Mouse (Mus musculus) embryo, embryonic 10.5 days (tissue): ENCODE measurements around the gene Trim25.

Experiments used
- DNase-seq: peaks from one replicate; pipeline ENCODE4 v3.0.0-alpha.2; 2015; ENCODE audit warnings: low spot score

Gene Trim25

DNA sequence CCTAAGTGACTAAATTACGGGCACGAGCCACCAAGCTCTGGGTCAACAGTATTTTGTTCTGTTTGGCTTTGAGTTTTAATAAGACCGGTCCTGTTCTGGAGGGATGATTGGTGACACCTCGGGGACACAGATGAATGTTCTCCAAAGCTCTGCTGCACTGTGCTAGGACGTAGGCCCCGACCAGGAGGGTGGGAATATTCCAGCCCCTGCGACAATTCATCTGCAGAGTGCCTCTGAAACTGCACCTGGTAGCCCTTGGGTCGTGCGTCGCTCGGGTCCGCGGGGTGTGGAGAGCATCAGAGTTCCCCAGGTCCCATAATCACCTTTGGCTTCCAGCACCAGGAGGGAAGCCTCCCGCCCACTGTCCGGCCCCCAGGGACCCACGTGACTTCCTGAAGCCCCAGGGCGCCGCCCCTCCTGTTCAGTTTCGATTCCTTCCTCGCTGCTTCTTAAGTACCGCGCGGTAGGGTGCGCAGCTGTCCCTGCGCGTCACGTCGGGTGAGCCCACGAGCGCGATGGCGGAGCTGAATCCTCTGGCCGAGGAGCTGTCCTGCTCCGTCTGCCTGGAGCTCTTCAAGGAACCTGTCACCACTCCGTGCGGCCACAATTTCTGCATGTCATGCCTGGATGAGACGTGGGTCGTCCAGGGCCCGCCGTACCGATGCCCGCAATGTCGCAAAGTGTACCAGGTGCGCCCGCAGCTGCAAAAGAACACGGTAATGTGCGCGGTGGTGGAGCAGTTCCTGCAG is at the start of gene Trim25:
Gene Trim25, plus strand, starts transcription at position 403 of the 749 bp plus-strand sequence.
- DNase-seq: peak; percentile 82

DNA sequence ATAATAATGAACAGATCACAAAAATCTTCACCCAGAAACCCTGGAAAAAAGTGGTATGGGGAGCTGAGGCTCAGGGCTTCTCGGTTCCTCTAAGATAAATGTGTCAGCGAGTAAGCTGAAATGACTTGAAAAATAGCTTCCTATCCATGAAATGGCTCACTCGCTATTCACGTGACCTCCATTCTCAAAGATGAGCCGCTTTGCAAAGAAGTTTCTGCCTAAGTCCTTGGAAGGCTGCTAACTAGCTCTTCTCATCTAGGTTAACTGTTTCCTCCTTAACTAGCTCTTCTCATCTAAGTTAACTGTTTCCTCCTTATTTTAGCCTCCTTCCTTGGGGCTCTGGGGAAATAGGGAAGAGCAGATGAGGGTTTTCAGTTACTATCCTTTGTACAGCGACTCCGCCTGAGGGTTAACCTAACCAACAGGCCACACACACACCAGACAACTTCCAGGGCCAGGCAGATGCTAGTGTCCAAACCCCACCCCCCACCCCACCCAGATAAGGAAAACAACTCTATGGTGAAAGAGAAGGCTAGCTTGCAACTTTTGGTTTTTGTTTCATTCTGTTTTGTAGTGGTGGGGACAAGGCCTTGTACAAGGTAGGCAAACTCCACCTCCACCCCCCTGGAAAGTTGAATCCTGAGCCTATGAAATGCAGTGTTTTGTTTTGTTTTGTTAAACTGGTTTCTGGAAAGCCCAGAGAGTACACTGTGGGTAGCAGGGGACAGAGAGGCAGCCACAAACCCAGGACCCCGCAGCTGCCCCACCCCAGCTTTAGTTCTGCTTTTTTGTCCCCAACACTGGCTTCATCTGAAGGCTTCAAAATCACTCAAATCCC is 49.2 kb upstream of the Trim25 start:
- DNase-seq: no peak

DNA sequence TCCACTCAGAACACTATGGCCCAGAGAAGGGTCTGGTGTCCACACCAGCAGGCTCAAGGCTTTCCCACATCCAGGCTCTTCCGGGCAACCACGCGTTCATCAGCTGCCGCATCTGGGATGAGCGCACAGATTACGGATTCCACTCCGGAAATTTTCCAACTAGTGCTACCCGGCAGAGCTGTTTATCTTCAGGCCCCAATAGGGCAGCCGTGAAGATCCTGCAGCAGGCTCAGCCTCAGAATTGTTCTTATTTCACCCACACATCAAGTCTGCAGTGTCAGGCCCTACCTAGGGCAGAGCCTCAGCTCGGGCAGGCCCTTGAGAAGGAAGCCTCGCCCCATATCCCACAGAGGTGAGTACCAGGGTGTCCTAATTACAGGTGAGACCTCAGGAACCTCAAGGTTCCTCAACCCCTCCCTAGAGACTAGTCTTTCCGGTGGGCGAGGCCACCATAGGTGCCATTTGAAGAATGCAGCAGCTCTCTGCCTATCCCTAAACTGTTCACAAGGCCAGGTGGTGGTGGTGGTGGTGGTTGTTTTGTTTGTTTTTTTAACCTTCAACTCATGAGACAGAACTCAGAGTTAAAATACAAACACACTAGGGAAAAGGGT is 48.4 kb upstream of the Trim25 start:
- DNase-seq: no peak

DNA sequence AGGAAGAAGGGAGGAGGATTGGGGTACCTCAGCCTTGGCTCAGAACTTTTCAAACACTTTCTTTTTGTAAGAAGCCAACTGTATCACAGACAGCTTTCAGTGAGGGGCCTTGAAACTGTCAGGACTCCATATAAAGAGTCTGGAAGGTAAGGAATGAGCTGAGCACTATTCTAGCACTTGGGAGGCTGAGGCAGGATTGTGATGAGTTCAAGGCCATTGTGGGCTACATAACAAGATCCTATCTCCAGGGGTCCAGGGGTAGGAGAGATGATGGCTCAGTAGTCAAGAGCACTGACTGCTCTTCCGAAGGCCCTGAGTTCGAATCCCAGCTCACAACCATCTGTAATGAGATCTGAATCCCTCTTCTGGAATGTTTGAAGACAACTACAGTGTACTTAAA is 47.6 kb upstream of the Trim25 start:
- no peak for DNase-seq

DNA sequence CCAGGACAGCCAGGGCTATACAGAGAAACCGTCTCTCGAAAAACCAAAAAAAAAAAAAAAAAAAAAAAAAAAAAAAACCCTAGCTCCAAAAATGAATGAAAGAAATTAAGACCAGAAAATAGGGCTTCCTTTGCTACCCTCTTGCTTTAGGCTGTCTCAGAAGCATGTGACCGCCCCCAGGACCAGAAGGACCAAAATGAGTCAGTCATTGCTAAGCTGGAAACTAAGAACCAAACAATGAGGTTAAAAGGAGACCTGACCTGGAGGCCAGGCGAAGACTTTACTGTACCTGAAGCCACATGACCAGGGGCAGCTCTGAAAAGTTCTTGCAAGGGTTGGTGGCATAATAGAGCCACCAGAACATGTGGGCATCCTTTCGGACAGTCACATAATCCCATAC is 47.1 kb upstream of the Trim25 start:
- no peak for DNase-seq

DNA sequence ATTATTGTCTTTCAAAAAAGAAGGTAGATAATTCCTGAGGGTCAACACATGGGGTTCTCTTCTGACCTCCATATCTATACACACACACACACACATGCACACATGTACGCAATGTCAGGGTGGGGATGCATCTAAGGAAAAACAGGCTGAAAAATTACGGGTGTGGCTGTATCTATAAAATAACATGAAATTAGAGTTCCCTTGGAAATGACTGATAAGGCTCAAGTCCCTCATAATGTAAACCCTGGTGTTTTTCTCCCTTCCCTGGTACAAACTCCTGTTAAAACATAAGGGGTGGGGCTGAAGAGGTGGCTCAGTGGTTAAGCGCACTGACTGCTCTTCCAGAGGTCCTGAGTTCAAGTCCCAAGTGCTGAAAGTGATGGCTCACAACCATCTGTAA is 45.6 kb upstream of the Trim25 start:
- DNase-seq: no peak

DNA sequence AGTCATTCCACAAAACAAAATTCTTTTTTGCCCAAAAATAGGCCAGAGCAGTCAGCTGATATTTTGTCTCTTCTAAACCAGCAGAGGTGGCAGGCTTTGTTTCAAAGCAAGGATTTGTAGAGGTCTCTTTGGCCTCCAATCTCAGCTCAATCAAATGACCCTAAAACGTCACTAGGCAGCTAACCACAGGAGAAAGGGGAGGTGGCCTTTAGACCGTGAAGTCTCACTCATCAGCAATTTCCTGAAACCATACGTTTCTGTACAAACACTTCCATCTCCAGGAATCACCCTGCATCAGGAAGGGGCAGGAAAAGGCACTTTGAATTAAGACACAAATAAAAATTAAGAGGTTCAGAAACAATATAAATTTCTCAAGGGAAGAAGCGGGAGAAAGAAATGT is 44.4 kb upstream of the Trim25 start:
- peak; percentile 79 for DNase-seq

DNA sequence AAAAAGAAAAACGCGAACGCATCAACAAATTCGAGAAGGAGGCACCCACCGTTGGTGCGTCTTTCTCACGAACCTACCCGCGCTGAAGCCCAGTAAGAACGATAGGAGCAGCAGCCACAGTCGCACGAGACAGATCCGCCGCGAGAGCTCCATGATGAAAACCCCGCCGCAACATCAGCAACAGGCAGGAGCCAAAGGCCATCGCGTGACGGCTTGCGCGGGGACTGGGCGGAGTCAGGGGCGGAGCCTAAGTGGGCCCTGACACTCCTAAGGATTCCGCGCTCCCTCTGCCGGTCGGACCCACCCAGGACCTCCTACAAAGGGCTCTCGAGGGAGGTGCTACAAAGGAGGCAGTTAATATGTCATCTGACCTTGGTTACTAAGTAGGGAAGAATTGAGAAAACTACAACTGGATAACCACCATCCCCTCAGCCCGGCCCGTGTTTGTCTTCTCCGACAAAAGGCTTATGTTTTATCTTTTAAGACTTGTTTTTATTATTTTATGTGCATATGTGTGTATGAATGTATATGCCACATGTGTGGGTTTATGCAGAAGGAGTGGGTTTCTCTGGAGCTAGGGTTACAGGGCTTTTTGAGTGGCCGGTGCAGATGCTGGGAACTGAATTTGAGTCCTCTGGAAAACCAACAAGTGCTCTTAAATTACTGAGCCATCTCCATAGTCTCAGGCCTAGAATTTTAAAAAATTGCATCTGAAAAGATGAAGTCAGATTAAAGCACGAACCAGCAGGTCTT is 43.8 kb upstream of the Trim25 start, which contains the start of gene Scpep1:
Gene Scpep1, minus strand, starts transcription at position 249 of the 753 bp plus-strand sequence.
- peak; percentile 98 for DNase-seq

DNA sequence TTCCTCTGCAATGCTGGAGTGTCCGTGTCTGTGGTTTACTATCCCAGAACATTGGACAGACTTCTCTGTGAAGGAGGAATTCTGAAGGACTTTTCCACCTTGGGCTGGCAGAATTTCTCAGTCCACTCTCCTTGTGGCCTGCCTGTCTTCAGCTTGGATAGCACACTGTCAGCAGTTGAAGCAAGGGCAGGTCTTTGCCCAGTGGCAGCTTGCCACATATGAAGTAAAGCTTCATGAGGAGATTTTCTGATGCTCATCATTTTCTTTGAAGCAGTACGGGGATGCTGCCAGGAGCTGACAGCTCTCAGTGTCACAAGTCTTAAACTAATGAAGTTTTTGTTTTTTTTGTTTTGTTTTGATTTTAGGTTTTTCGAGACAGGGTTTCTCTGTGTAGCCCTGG is 40.3 kb upstream of the Trim25 start:
- DNase-seq: no peak

DNA sequence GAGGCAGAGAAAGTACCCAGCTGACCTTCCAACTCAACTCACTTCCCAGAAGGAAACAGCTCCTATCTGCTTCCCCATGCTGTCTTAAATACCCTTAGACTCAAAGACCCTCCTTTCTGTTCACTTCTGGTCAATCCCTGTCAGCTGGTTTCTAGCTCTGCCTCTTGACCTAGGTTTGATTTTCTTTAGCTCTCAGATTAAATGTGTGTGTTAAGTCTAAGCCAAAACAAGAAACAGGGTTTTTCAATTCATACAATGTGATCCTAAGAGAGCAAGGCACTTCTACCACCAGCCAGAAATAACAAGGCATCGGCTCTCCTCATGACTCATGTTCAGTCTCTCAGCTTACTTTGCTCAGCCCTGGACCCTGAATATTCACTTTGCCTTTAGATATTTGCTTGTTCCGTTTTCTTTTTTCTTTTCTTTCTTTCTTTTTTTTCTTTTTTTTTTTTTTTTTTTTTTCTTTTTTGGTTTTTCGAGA is 32.3 kb upstream of the Trim25 start, which contains the start of gene Elobl:
Gene Elobl, minus strand, starts transcription at position 51 of the 481 bp plus-strand sequence.
- DNase-seq: no peak

DNA sequence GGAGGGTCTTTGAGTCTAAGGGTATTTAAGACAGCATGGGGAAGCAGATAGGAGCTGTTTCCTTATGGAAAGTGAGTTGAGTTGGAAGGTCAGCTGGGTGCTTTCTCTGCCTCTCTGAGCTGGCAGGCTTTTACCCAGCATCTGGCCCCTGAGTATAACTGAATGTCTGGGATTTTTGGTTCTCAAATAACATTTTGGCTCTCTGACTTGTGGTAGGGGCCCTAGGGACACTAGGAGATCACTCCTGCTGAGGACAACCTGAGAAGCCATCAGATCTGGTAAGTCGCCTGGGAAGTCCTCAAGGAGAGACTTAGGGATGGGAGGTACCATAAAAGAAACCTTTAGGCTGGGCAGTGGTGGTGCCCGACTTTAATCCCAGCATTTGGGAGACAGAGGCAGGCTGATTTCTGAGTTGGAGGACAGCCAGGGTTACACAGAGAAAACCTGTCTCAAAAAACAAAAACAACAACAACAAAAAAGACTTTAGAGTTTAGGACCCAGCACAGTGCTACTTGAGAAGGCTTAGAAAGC is 28.9 kb upstream of the Trim25 start, which contains the start of gene Coil:
Gene Coil, plus strand, starts transcription at position 51 of the 531 bp plus-strand sequence.
- peak; percentile 23 for DNase-seq

DNA sequence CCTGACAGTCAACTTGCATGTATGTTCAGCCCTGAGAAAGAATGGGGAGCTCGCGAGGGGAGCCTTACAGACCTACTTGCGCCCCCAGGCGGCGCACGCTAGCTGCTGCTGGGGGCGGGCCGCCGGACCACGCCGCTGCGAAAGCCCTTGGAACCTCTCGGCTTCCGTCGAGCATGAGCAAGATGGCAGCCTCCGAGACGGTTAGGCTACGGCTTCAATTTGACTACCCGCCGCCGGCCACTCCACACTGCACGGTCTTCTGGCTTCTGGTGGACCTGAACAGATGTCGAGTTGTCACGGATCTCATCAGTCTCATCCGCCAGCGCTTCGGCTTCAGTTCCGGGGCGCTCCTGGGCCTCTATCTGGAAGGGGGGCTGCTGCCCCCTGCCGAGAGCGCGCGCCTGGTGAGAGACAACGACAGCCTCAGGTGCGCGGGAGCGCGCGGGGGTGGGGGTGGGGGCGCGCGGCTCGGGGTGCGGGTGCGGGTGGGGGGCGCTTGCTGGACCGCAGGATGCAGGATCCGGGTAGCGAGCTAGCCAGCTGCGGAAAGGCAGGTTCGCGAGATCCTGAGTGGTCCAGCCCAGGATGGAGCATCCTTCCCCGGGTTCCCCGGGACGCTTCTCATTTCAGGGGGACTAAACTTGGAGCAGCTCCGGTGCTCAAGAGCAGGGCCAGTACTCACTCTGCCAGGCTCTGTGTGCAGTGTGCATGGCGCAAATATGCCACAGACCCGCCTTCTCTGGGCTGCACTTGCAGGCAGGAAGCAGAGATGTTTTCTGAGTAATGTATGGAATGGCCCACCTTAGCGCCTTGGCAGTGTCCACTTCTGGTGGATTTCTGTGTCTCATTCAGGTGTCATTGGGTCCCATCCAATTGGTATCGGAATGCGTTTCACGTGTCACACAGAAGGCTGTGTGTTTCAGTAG is 25.1 kb upstream of the Trim25 start:
- DNase-seq: peak; percentile 97

DNA sequence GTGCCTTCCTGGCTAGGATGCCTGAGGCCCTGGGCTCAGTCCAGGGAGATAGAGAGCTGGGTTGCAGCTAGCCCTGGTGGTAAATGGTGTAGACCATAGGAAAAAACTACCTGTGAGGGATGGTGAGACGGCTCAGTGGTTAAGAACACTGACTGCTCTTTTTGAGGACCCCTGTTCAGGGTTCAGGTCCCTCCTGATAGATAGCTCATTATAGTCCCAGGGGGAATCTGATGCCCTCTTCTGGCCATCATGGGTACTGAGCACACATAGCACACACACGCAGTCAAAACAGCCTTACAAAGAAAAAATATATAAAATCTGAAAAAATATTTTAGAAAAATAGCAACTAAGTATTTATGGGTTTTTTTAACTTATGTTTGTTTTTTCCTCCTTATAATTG is 22.9 kb upstream of the Trim25 start:
- peak; percentile 37 for DNase-seq

DNA sequence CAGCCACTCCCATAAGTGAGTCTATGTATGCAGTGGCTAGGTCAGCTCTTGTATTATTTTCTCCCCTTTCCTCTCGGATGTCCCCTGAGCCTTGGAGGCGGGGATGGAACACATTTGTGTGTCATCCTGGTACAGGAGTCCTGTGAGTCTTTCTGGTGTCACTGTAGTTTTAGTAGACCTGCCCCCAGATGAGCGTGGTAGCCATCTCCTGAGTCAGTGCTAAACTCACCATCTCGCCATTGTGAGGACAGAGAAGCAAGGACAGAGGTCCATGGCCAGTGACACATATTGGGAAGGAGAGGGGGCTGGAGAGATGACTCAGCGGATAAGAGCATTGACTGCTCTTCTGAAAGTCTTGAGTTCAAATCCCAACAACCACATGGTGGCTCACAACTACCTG is 22.0 kb upstream of the Trim25 start:
- DNase-seq: no peak

DNA sequence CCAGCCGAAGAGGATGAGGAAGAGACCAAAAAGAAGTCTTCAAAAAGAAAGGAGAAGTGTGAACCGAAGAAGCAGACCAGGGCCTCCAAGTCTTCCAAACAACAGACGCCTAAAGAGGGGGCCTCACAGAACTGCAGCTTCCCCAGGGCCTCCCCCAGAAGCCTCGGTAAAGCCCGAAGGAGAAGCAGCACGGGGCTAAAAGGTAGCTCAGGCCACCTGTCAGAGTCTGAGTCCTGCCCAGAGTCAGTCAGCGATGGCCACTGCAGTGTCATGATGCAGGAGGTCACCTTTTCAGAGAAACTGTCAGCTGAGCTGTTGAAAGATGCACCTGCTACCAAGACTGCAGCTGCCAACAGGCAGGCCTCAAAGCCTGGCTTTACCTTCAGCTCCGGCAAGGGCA is 17.8 kb upstream of the Trim25 start:
- no peak for DNase-seq

DNA sequence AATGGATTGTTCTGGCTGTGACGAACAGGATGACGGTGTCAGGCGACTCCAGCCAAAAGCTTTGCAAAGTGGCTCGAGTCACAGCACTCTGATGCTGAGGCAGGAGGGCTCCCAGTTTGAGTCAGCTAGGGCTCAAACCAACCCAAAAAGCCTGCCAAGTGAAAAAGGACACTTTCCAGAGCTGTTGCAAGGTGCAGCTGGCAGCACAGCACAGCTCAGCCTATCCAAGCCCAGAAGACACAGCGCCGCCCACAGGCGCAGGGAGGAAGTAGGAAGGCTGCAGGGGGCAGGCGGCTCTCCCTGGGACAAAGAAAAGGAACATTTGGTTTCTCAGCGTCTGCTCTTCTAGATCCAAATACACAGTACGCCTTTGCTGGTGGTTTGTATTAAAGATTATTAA is 12.6 kb upstream of the Trim25 start:
- no peak for DNase-seq

DNA sequence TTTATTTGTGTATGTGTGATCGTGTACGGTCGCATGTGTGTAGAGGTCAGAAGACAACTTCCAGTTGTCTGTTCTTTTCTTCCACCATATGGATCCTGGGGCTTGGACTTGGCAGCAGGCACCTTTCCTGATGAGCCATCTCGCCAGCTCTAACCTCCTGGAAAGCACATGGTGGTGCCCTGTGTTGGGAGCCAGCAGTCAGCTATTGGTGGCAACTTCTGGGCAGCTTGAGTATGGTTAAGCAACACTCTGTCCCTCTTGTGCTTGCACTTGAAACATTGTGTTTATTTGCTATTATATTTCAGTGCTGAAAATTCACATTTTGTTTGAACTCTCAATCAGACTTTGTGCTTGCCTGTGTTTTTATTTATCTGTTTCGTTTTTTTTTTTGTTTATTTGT is 10.2 kb upstream of the Trim25 start:
- no peak for DNase-seq

DNA sequence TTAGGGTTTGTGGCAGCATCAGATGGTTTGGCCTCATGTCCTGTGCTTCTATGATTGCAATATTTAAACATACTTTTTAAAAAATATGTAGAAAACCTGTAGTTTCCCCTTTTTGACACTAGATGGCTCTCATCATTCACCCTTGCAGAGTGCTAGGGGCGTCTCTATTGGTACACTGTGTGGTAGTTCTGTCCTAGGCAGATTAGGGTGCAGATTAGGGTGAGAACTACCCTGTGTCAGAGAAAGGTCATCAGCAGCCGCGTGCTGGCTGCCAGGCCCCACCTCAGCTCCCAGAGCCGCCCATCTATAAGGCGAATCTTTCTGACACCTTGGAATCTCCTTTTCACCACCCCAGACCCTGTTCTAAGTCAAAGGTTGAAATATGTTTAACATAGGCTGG is 9.6 kb upstream of the Trim25 start:
- peak; percentile 57 for DNase-seq

DNA sequence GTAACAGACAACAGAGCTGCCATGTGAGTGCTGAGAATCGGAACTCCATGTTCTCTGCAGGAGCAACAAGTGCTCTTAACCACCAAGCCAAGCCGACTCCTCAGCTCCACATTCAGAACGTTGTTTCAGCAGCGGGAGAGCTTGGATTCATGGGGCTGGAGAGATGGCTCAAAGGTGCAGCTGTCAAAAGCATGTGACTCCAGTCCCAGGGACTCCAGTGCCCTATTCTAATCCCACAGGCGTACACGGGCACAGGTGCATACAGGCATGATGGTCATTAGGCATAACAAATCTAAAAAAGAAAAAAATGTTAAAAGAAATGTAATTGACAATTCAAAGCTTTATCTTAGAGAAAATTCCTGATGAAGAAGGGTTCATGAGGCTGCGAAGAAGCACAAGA is 6.0 kb upstream of the Trim25 start:
- DNase-seq: no peak

DNA sequence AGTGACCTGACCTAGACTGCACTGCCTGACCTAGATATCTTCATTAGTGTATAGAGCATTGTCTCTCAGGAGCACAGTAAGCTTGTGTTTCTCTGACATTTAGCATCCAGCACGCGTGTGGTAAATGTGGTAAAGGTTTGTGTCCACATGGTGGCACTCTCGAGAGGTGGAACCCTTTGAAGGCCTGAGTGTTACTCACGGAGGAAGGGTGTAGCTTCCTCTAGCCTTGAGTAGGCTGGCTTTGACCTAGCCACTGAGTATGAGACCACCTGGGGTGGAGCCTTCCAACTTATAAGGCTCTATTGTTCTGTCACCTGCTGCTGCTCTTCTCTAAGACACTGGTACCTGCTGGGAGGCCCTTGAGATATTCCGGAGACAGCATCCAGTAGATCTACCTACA is 5.6 kb upstream of the Trim25 start:
- DNase-seq: peak; percentile 72
